Mouse (Mus musculus): ENCODE measurements at regions not wholly inside any gene's neighbourhood (a gene's known extent, or its start where the extent isn't known, plus 50 kb on each side); places are given as distances from the start of the nearest gene placed in this dataset.

- DNase-seq = no peak
Measured at GRCm38 (mm10) chr9:41682911-41683310, 441.2 kb downstream of the Sorl1 start.

GRCm38 (mm10) chr9:41675656-41676055 is 448.4 kb downstream of the Sorl1 start:
- DNase-seq = no peak

GRCm38 (mm10) chr9:41672958-41673357 is 451.1 kb downstream of the Sorl1 start:
- no peak for DNase-seq

- DNase-seq = no peak
Measured at GRCm38 (mm10) chr9:41668741-41669140, 455.4 kb downstream of the Sorl1 start.

GRCm38 (mm10) chr9:41665000-41665685 is 459.0 kb downstream of the Sorl1 start:
- no peak for DNase-seq

- DNase-seq = peak in 1 of 2 experiments; percentile 5
Measured at GRCm38 (mm10) chr9:41660576-41660975, 463.5 kb downstream of the Sorl1 start.

GRCm38 (mm10) chr9:41660011-41660410 is 464.1 kb downstream of the Sorl1 start:
- no peak for DNase-seq

GRCm38 (mm10) chr9:41631564-41632205 is 470.2 kb upstream of the Ubash3b start:
- no peak for DNase-seq

- no peak for DNase-seq
Measured at GRCm38 (mm10) chr9:41621341-41621740, 459.8 kb upstream of the Ubash3b start.

- DNase-seq = no peak
Measured at GRCm38 (mm10) chr9:41614002-41614401, 452.5 kb upstream of the Ubash3b start.

GRCm38 (mm10) chr9:41612802-41613550 is 451.5 kb upstream of the Ubash3b start:
- no peak for DNase-seq

GRCm38 (mm10) chr9:41612452-41612795 is 450.9 kb upstream of the Ubash3b start:
- no peak for DNase-seq

- peak; percentile 58 to 67 for DNase-seq
Measured at GRCm38 (mm10) chr9:41611534-41612451, 450.3 kb upstream of the Ubash3b start.

GRCm38 (mm10) chr9:41610347-41610746 is 448.9 kb upstream of the Ubash3b start:
- DNase-seq = no peak

- DNase-seq = no peak
Measured at GRCm38 (mm10) chr9:41606136-41606535, 444.6 kb upstream of the Ubash3b start.

GRCm38 (mm10) chr9:41604916-41605315 is 443.4 kb upstream of the Ubash3b start:
- DNase-seq = no peak

GRCm38 (mm10) chr9:41600778-41601177 is 439.3 kb upstream of the Ubash3b start:
- no peak for DNase-seq

- no peak for DNase-seq
Measured at GRCm38 (mm10) chr9:41599874-41600273, 438.4 kb upstream of the Ubash3b start.

- DNase-seq = no peak
Measured at GRCm38 (mm10) chr9:41595749-41596148, 434.3 kb upstream of the Ubash3b start.

- DNase-seq = no peak
Measured at GRCm38 (mm10) chr9:41593998-41594397, 432.5 kb upstream of the Ubash3b start.

- DNase-seq = no peak
Measured at GRCm38 (mm10) chr9:41592900-41593690, 431.6 kb upstream of the Ubash3b start.

Measured in adrenal gland, postnatal 36 days (tissue).